ENCODE assay signal across 27 mouse cellular contexts in the genomic region with DNA sequence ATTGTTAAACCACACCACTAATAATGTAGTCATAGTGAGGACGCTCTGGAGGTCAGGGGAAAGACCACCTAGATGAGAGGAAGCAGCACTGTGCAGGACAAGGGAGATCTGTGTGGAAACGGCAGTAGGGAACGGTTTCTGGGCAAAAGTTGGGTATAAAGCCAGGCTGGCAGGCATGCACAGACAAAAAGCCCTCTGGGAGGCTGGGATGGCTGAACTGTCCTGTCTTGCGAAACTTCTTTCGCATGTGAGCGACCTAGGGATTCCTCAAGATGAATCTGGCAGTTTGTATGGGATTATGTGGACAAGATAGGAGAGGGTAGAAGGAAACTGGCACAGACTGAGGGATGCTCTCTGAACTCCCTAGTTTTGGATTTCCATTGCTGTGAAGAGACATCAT.
"Had no signal": no experiment of that assay in that cellular context is flagged by ENCODE, and none has a peak within 500 bp of the region (broad histone marks: within the 10 kb centered on the region; RNA-seq: fewer than 3 reads in every experiment).

No protein-coding gene starts in this region.

- DNase-seq: gastrocnemius, adult 2 months; gastrocnemius, postnatal 10 days; gastrocnemius, postnatal 25 days; heart, adult 11 months; heart, adult 2 months; heart, postnatal 14 days; heart, postnatal 36 days; kidney, adult 11 months; kidney, adult 2 months; kidney, adult 9 months; kidney, postnatal 14 days; kidney, postnatal 36 days; layer of hippocampus, postnatal 36 days; left cerebral cortex, postnatal 4 days; liver, embryonic 13.5 days had no signal

- H3K9ac ChIP-seq: heart, embryonic 13.5 days; heart, embryonic 15.5 days; hindbrain, embryonic 13.5 days; hindbrain, embryonic 15.5 days; kidney, embryonic 15.5 days; limb, embryonic 13.5 days; limb, embryonic 15.5 days; liver, embryonic 13.5 days had no signal

- H3K27ac ChIP-seq: gastrocnemius, adult 2 months; heart, adult 2 months; heart, embryonic 13.5 days; heart, embryonic 15.5 days; hindbrain, embryonic 13.5 days; hindbrain, embryonic 15.5 days; hindbrain, postnatal 0 days; kidney, embryonic 15.5 days; kidney, postnatal 0 days; limb, embryonic 13.5 days; limb, embryonic 15.5 days; liver, embryonic 13.5 days had no signal

- ATAC-seq: hindbrain, postnatal 0 days; intestine, embryonic 16.5 days had no signal

- H3K9me3 ChIP-seq: heart, embryonic 13.5 days; heart, embryonic 15.5 days; hindbrain, embryonic 13.5 days; hindbrain, embryonic 15.5 days; kidney, embryonic 15.5 days; limb, embryonic 13.5 days; limb, embryonic 15.5 days; liver, embryonic 13.5 days had no signal

- H3K4me3 ChIP-seq: gastrocnemius, adult 2 months; heart, adult 2 months; heart, embryonic 13.5 days; heart, embryonic 15.5 days; hindbrain, embryonic 13.5 days; hindbrain, embryonic 15.5 days; kidney, embryonic 15.5 days; limb, embryonic 13.5 days; limb, embryonic 15.5 days; liver, embryonic 13.5 days had no signal

- H3K27me3 ChIP-seq: heart, embryonic 13.5 days; heart, embryonic 15.5 days; hindbrain, embryonic 13.5 days; hindbrain, embryonic 15.5 days; kidney, embryonic 15.5 days; limb, embryonic 13.5 days; limb, embryonic 15.5 days; liver, embryonic 13.5 days had no signal

- H3K36me3 ChIP-seq: heart, embryonic 13.5 days; heart, embryonic 15.5 days; hindbrain, embryonic 13.5 days; hindbrain, embryonic 15.5 days; kidney, embryonic 15.5 days; limb, embryonic 15.5 days; liver, embryonic 13.5 days had no signal

- H3K4me2 ChIP-seq: heart, embryonic 11.5 days; heart, embryonic 13.5 days; heart, embryonic 15.5 days; hindbrain, embryonic 13.5 days; hindbrain, embryonic 15.5 days; kidney, embryonic 15.5 days; limb, embryonic 13.5 days; limb, embryonic 15.5 days; liver, embryonic 11.5 days; liver, embryonic 13.5 days had no signal
